Mouse (Mus musculus): ENCODE data around the gene Sept4. TPM values are rescaled to one million over a fixed set of nuclear protein-coding genes. Genes with fewer than 3 reads are reported as not detected.

Gene Sept4
- polyA plus RNA-seq, 1 experiment from 2014 or later: 13.3 TPM

GRCm38 (mm10) chr11:87542906-87543305 lies 25.8 kb upstream of the Sept4 start:
- H3K9ac ChIP-seq (ENCODE audit: low read depth, low read length): no peak overlapping the region
- H3K9me3 ChIP-seq (replicated peaks; ENCODE audit: control insufficient read depth, low read length): no peaks in the 10 kb centered on the region
- ATAC-seq (replicated peaks; ENCODE audit: insufficient number of reproducible peaks, low FRiP score, low TSS enrichment): no peak
- H3K36me3 ChIP-seq (ENCODE audit: control insufficient read depth, insufficient read depth, low read length): no peaks in the 10 kb centered on the region
- no peak overlapping the region for H3K4me3 ChIP-seq (ENCODE audit: low read depth, low read length)
- no peak overlapping the region for H3K4me2 ChIP-seq
- H3K4me1 ChIP-seq (ENCODE audit: control insufficient read depth, insufficient read depth, low read length): no peaks in the 10 kb centered on the region
- WGBS (ENCODE audit: insufficient replicate concordance): 53% methylated on average over 3 of the region's 3 CpGs
- no peaks in the 10 kb centered on the region for H3K27me3 ChIP-seq (ENCODE audit: control insufficient read depth, insufficient read depth, low read length)
- H3K27ac ChIP-seq (ENCODE audit: low read depth, low read length): no peak overlapping the region

- Histone ChIP-seq H3K4me1 (ENCODE audit: control insufficient read depth, insufficient read depth, low read length) (peaks cover 15% of the 10 kb centered on the region), H3K27ac (ENCODE audit: low read depth, low read length) (no peak overlapping the region), H3K4me2 (no peak overlapping the region), H3K9me3 (replicated peaks; ENCODE audit: control insufficient read depth, low read length) (no peaks in the 10 kb centered on the region), H3K9ac (ENCODE audit: low read depth, low read length) (no peak overlapping the region), H3K27me3 (ENCODE audit: control insufficient read depth, insufficient read depth, low read length) (no peaks in the 10 kb centered on the region), H3K4me3 (ENCODE audit: low read depth, low read length) (no peak overlapping the region), H3K36me3 (ENCODE audit: control insufficient read depth, insufficient read depth, low read length) (no peaks in the 10 kb centered on the region)
- WGBS (ENCODE audit: insufficient replicate concordance): 64% methylated on average over 4 of the region's 4 CpGs
- ATAC-seq (replicated peaks; ENCODE audit: insufficient number of reproducible peaks, low FRiP score, low TSS enrichment): no peak
Observed at GRCm38 (mm10) chr11:87553342-87553741, 15.4 kb upstream of the Sept4 start.

- Histone ChIP-seq H3K9me3 (replicated peaks; ENCODE audit: control insufficient read depth, low read length) (no peaks in the 10 kb centered on the region), H3K27me3 (ENCODE audit: control insufficient read depth, insufficient read depth, low read length) (no peaks in the 10 kb centered on the region), H3K9ac (ENCODE audit: low read depth, low read length) (no peak overlapping the region), H3K4me1 (ENCODE audit: control insufficient read depth, insufficient read depth, low read length) (peaks cover 15% of the 10 kb centered on the region), H3K36me3 (ENCODE audit: control insufficient read depth, insufficient read depth, low read length) (no peaks in the 10 kb centered on the region), H3K4me3 (ENCODE audit: low read depth, low read length) (no peak overlapping the region), H3K4me2 (no peak overlapping the region), H3K27ac (ENCODE audit: low read depth, low read length) (peak overlapping the region; percentile 71)
- 41% methylated on average over 5 of the region's 5 CpGs for WGBS (ENCODE audit: insufficient replicate concordance)
- ATAC-seq (replicated peaks; ENCODE audit: insufficient number of reproducible peaks, low FRiP score, low TSS enrichment): no peak
Observed at GRCm38 (mm10) chr11:87554386-87554785, 14.3 kb upstream of the Sept4 start.

- Histone ChIP-seq H3K4me2 (no peak overlapping the region), H3K27ac (ENCODE audit: low read depth, low read length) (peak overlapping the region; percentile 71; the same call in 1 of the 2 replicates), H3K36me3 (ENCODE audit: control insufficient read depth, insufficient read depth, low read length) (no peaks in the 10 kb centered on the region), H3K27me3 (ENCODE audit: control insufficient read depth, insufficient read depth, low read length) (no peaks in the 10 kb centered on the region), H3K9ac (ENCODE audit: low read depth, low read length) (no peak overlapping the region), H3K4me1 (ENCODE audit: control insufficient read depth, insufficient read depth, low read length) (peaks cover 15% of the 10 kb centered on the region), H3K4me3 (ENCODE audit: low read depth, low read length) (no peak overlapping the region), H3K9me3 (replicated peaks; ENCODE audit: control insufficient read depth, low read length) (no peaks in the 10 kb centered on the region)
- ATAC-seq (replicated peaks; ENCODE audit: insufficient number of reproducible peaks, low FRiP score, low TSS enrichment): no peak
- 23% methylated on average over 2 of the region's 2 CpGs for WGBS (ENCODE audit: insufficient replicate concordance)
Observed at GRCm38 (mm10) chr11:87555106-87555703, 13.5 kb upstream of the Sept4 start.

DNA sequence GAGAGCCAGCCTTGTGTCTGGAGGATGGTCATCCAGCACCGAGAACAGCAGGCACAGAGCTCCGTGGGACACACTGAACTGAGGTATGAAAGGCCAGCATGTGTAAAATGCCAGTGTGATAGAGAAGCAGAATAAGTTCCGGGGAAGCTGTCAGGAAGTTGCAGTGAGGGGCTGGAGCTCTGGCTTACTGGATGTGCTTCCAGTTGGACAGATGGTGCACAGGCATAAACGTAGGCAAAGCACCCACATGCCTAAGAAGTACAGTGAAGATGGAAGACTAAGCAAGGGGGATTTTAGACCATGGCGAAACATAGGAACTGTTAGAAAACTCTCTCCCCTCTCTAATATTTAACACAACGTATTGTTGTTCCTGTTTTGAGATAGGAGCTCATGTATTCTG lies 7.5 kb upstream of the Sept4 start:
- Histone ChIP-seq H3K9ac (ENCODE audit: low read depth, low read length) (no peak overlapping the region), H3K36me3 (ENCODE audit: control insufficient read depth, insufficient read depth, low read length) (no peaks in the 10 kb centered on the region), H3K4me1 (ENCODE audit: control insufficient read depth, insufficient read depth, low read length) (peaks cover 8% of the 10 kb centered on the region), H3K27me3 (ENCODE audit: control insufficient read depth, insufficient read depth, low read length) (no peaks in the 10 kb centered on the region), H3K4me2 (no peak overlapping the region), H3K27ac (ENCODE audit: low read depth, low read length) (no peak overlapping the region), H3K9me3 (replicated peaks; ENCODE audit: control insufficient read depth, low read length) (no peaks in the 10 kb centered on the region), H3K4me3 (ENCODE audit: low read depth, low read length) (no peak overlapping the region)
- ATAC-seq (replicated peaks; ENCODE audit: insufficient number of reproducible peaks, low FRiP score, low TSS enrichment): no peak
- 49% methylated on average over 6 of the region's 6 CpGs for WGBS (ENCODE audit: insufficient replicate concordance)

DNA sequence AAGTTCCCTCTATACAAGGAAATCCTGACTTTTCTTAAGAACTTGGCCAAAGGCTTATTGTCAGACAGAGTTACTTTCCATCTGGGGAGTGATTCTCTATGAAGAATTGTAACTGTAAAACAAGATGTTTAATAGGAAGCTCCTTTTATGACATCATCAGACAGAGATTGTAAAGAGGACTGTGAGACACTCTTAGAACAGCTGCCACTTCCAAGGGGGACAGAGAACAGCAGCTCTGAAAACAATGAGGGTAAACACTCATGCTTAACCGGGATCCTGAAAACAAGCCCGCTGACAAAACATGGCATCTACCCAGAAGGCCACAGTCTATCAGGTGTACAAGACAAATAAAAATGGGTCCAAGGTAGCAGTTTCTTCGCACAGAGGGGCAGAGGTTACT lies 2.2 kb upstream of the Sept4 start, which contains the start of gene Gm11492:
Gm11492 (plus strand) TSS at position 153 of the 400 bp plus-strand sequence.
- WGBS (ENCODE audit: insufficient replicate concordance): 74% methylated on average over 3 of the region's 3 CpGs
- no peak within 1 kb of the TSS for H3K9ac ChIP-seq (ENCODE audit: low read depth, low read length)
- H3K4me2 ChIP-seq: no peak within 1 kb of the TSS
- peaks cover 17% of the 10 kb centered on the region for H3K4me1 ChIP-seq (ENCODE audit: control insufficient read depth, insufficient read depth, low read length)
- no peak within 1 kb of the TSS for H3K4me3 ChIP-seq (ENCODE audit: low read depth, low read length)
- no peaks in the 10 kb centered on the region for H3K36me3 ChIP-seq (ENCODE audit: control insufficient read depth, insufficient read depth, low read length)
- no peak within 1 kb of the TSS for H3K27ac ChIP-seq (ENCODE audit: low read depth, low read length)
- no peak for ATAC-seq (replicated peaks; ENCODE audit: insufficient number of reproducible peaks, low FRiP score, low TSS enrichment)
- no peaks in the 10 kb centered on the region for H3K27me3 ChIP-seq (ENCODE audit: control insufficient read depth, insufficient read depth, low read length)
- H3K9me3 ChIP-seq (replicated peaks; ENCODE audit: control insufficient read depth, low read length): no peaks in the 10 kb centered on the region

DNA sequence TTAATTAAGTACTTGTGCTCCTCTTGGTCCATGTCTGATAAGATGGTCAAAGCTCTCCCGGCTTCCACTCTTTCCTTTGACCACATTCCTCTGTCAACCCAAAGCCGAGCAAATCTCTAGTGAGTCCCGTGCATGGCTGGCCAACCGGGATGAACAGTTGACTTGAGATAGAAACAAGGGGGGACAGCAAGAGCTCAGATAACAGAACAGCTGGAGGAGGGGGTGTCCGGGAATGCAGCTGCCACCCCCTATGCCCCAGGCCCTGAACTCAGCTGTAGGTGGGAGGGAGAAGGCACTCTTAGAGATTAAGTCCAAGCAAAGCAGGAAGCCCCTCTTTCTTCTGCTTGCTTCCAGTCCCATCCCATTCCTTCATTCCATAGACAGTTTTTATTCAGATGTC lies 2.0 kb downstream of the Sept4 start:
- no peak overlapping the region for H3K4me3 ChIP-seq (ENCODE audit: low read depth, low read length)
- no peak for ATAC-seq (replicated peaks; ENCODE audit: insufficient number of reproducible peaks, low FRiP score, low TSS enrichment)
- no peaks in the 10 kb centered on the region for H3K27me3 ChIP-seq (ENCODE audit: control insufficient read depth, insufficient read depth, low read length)
- 17% methylated on average over 5 of the region's 5 CpGs for WGBS (ENCODE audit: insufficient replicate concordance)
- no peak overlapping the region for H3K9ac ChIP-seq (ENCODE audit: low read depth, low read length)
- peaks cover 24% of the 10 kb centered on the region for H3K4me1 ChIP-seq (ENCODE audit: control insufficient read depth, insufficient read depth, low read length)
- H3K36me3 ChIP-seq (ENCODE audit: control insufficient read depth, insufficient read depth, low read length): no peaks in the 10 kb centered on the region
- H3K4me2 ChIP-seq: peak overlapping the region; percentile 37
- H3K9me3 ChIP-seq (replicated peaks; ENCODE audit: control insufficient read depth, low read length): no peaks in the 10 kb centered on the region
- no peak overlapping the region for H3K27ac ChIP-seq (ENCODE audit: low read depth, low read length)

- H3K4me1 ChIP-seq (ENCODE audit: control insufficient read depth, insufficient read depth, low read length): peaks cover 24% of the 10 kb centered on the region
- H3K27ac ChIP-seq (ENCODE audit: low read depth, low read length): no peak overlapping the region
- no peak overlapping the region for H3K9ac ChIP-seq (ENCODE audit: low read depth, low read length)
- no peaks in the 10 kb centered on the region for H3K36me3 ChIP-seq (ENCODE audit: control insufficient read depth, insufficient read depth, low read length)
- no peak overlapping the region for H3K4me3 ChIP-seq (ENCODE audit: low read depth, low read length)
- no peaks in the 10 kb centered on the region for H3K9me3 ChIP-seq (replicated peaks; ENCODE audit: control insufficient read depth, low read length)
- WGBS (ENCODE audit: insufficient replicate concordance): 80% methylated on average over 1 of the region's 1 CpGs
- H3K27me3 ChIP-seq (ENCODE audit: control insufficient read depth, insufficient read depth, low read length): no peaks in the 10 kb centered on the region
- ATAC-seq (replicated peaks; ENCODE audit: insufficient number of reproducible peaks, low FRiP score, low TSS enrichment): no peak
- H3K4me2 ChIP-seq: no peak overlapping the region; the same call in 1 of the 2 replicates
Observed at GRCm38 (mm10) chr11:87571361-87571950, 2.8 kb downstream of the Sept4 start.

- H3K9me3 ChIP-seq (replicated peaks; ENCODE audit: control insufficient read depth, low read length): no peaks in the 10 kb centered on the region
- no peak overlapping the region for H3K4me3 ChIP-seq (ENCODE audit: low read depth, low read length)
- peaks cover 36% of the 10 kb centered on the region for H3K4me1 ChIP-seq (ENCODE audit: control insufficient read depth, insufficient read depth, low read length)
- H3K36me3 ChIP-seq (ENCODE audit: control insufficient read depth, insufficient read depth, low read length): no peaks in the 10 kb centered on the region
- no peak overlapping the region for H3K4me2 ChIP-seq
- H3K27ac ChIP-seq (ENCODE audit: low read depth, low read length): no peak overlapping the region
- no peak for ATAC-seq (replicated peaks; ENCODE audit: insufficient number of reproducible peaks, low FRiP score, low TSS enrichment)
- H3K9ac ChIP-seq (ENCODE audit: low read depth, low read length): no peak overlapping the region
- H3K27me3 ChIP-seq (ENCODE audit: control insufficient read depth, insufficient read depth, low read length): no peaks in the 10 kb centered on the region
- 62% methylated on average over 7 of the region's 7 CpGs for WGBS (ENCODE audit: insufficient replicate concordance)
Observed at GRCm38 (mm10) chr11:87573751-87574150, 5.0 kb downstream of the Sept4 start.
